Mouse (Mus musculus): Measurements from ENCODE around the gene Olfr568. TPM values are rescaled to one million over a fixed set of nuclear protein-coding genes. Genes with fewer than 3 reads are reported as not detected.

The Olfr568 gene
- total RNA-seq (2021): not detected

DNA sequence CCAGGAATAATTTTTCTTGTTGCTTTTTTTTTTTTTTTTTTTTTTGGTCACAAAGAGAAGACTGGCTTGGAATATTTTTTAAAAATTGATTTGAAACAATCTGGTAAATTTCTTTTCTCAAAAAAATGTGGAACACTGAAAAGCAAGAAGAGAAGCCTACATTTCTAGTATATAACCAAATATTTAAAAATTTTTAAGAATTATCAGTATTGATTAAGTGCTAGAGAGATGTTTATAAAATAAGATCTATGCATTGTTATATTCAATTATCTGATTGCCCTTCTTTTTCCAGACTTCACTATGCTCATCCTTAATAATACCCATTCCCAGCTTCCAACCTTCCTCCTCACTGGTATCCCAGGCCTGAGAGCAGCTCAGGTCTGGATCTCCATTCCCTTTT lies at the start of gene Olfr568:
Gene Olfr568, plus strand, starts transcription at position 301 of the 400 bp plus-strand sequence.
- DNase-seq: no peak
- intact Hi-C loops (cut with DNase I): no loop called here

GRCm38 (mm10) chr7:102855807-102856206 lies 21.1 kb upstream of the Olfr568 start:
- DNase-seq: no peak
- intact Hi-C loops (cut with DNase I): no loop called here

DNA sequence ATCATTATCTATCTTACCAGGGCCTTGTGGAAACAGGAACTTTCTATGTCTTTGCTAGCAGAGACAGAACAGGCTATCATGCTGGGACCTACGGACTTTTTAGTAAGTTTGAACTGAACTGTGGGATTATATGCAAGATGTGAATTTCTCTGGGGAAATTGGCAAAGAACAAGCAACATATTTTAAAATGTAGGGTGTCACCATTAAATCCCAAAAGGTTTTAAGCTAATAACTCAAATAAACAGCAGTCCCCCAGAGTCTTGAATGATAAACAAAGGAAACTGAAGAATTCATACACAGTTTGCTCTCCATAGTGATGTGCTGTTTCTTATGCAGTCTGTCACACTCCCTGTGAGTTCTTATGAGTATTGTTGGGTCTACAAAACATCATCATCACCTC lies 18.3 kb upstream of the Olfr568 start, which contains the start of gene Olfr566:
Gene Olfr566, minus strand, starts transcription at position 101 of the 400 bp plus-strand sequence.
- intact Hi-C loops (cut with DNase I): no loop called here
- no peak for DNase-seq

DNA sequence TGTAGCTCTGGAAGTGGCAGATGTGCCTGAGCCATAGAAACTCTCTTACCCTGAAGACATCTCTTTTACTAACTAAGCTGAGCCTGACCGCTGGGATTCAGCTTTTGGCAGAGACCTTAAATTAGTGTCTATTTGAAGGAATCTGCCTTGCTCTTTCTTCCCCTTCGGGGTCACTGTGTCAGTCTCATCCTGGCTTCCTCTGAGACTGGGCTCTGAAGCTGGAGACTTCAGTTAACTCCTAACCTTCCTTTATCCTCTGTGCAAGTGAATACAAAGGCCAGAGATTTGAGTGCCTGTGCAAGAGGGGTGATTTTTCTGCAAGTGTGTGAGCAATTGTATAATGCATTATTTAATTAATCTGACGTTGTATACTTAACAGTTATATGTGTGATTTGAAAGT lies 13.9 kb downstream of the Olfr568 start, which contains the start of gene Olfr569:
Gene Olfr569, minus strand, starts transcription at position 101 of the 400 bp plus-strand sequence.
- DNase-seq: no peak
- intact Hi-C loops (cut with DNase I): no loop called here

GRCm38 (mm10) chr7:102915261-102915660 lies 38.3 kb downstream of the Olfr568 start:
- no peak for DNase-seq
- intact Hi-C loops (cut with DNase I): loop anchor here (10.0 kb wide), 2 partner anchors 220 to 250 kb away; partner anchors contain the start of genes Olfr556 and Olfr557

GRCm38 (mm10) chr7:102916405-102916804 lies 39.5 kb downstream of the Olfr568 start:
- intact Hi-C loops (cut with DNase I): loop anchor here (10.0 kb wide), 2 partner anchors 222 to 252 kb away; partner anchors contain the start of genes Olfr556 and Olfr557

DNA sequence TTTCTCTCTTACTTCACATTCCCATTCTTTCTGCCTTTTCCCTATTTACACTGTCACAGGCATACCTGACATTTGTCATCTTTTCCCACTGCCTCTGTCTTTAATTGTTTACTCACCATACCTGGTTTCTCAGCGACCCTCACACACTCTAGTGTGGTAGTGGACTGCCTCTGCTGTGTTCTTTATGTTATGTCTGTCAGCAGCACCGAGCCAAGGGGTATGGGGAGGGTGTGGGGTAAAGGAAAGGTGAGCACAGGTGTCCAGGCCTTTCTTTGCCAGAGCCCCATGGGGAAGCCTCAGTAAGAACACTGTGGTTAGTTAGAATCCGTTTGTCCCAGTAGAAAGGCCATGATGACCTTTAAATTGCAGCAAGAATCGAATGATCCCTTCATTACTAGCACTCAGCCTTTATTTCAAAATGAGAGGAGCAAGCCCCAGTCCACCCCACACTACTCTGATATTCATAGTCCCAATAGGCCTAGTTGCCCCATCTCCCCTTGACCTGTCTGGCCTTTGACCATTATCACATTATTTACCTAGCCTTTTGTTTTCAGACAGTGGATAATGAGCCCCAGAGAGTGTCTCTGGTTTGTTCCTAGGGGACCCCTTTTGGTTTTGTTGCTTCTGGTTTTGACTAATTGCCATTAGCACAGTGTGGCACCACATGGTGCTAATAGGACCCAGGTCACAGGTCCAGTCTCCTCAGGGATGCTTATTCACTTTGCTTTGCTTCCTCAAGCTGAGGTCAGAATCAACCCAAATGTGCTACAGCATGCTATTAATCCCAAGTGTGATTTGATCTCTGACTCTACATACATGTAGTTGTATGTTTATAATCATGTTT lies 40.3 kb downstream of the Olfr568 start, which contains the start of gene Olfr571:
Gene Olfr571, minus strand, starts transcription at position 505 of the 844 bp plus-strand sequence.
- no peak for DNase-seq
- intact Hi-C loops (cut with DNase I): loop anchor here (10.0 kb wide), 2 partner anchors 222 to 252 kb away; partner anchors contain the start of genes Olfr556 and Olfr557

More at GRCm38 (mm10) chr7:102916405-102916804, 39.5 kb downstream of the Olfr568 start:
- DNase-seq: no peak

GRCm38 (mm10) chr7:102919632-102920031 lies 42.7 kb downstream of the Olfr568 start:
- intact Hi-C loops (cut with DNase I): loop anchor here (2.0 to 10.0 kb wide), 3 partner anchors 225 to 407 kb away; partner anchors contain the start of genes Olfr556 and Olfr557
- no peak for DNase-seq

GRCm38 (mm10) chr7:102924109-102924508 lies 47.2 kb downstream of the Olfr568 start, which contains the start of gene Olfr572:
Olfr572 (plus strand) TSS chr7:102924409.
- DNase-seq: no peak
- intact Hi-C loops (cut with DNase I): no loop called here

- DNase-seq: no peak
- intact Hi-C loops (cut with DNase I): no loop called here
Observed at GRCm38 (mm10) chr7:102927105-102927504, 50.2 kb downstream of the Olfr568 start.

Other genes with a start within 250 kb of the Olfr568 start
- not detected for gene Olfr554, start 238.7 kb upstream of the Olfr568 start, total RNA-seq (2021)
- not detected for gene Olfr555, start 218.3 kb upstream of the Olfr568 start, total RNA-seq (2021)
- not detected for gene Olfr556, start 212.2 kb upstream of the Olfr568 start, total RNA-seq (2021)
- gene Trim68, start 189.8 kb upstream of the Olfr568 start, total RNA-seq (2021): 1 to 10 TPM; 5.9 to 6.1 TPM
- not detected for gene Olfr557, start 181.2 kb upstream of the Olfr568 start, total RNA-seq (2021)
- under 1 TPM; 0.12 to 0.14 TPM for gene Olfr558, start 174.9 kb upstream of the Olfr568 start, total RNA-seq (2021)
- not detected for gene Olfr33, start 158.1 kb upstream of the Olfr568 start, total RNA-seq (2021)
- not detected for gene Olfr559, start 149.6 kb upstream of the Olfr568 start, total RNA-seq (2021)
- gene Olfr560, start 117.8 kb upstream of the Olfr568 start, total RNA-seq (2021): not detected
- under 1 TPM; 0.28 to 0.36 TPM for gene Olfr78, start 117.7 kb upstream of the Olfr568 start, total RNA-seq (2021)
- not detected for gene Olfr561, start 105.9 kb upstream of the Olfr568 start, total RNA-seq (2021)
- gene Olfr564, start 73.6 kb upstream of the Olfr568 start, total RNA-seq (2021): not detected
- gene Olfr566, start 18.4 kb upstream of the Olfr568 start, total RNA-seq (2021): not detected
- not detected for gene Olfr569, start 13.8 kb downstream of the Olfr568 start, total RNA-seq (2021)
- gene Olfr570, start 17.5 kb downstream of the Olfr568 start, total RNA-seq (2021): not detected
- gene Olfr571, start 40.4 kb downstream of the Olfr568 start, total RNA-seq (2021): not detected
- not detected for gene Olfr572, start 47.3 kb downstream of the Olfr568 start, total RNA-seq (2021)
- gene Olfr573-ps1, start 65.5 kb downstream of the Olfr568 start, total RNA-seq (2021): not detected
- gene Olfr574, start 71.3 kb downstream of the Olfr568 start, total RNA-seq (2021): not detected
- gene Olfr575, start 81.7 kb downstream of the Olfr568 start, total RNA-seq (2021): not detected
- not detected for gene Olfr576, start 85.5 kb downstream of the Olfr568 start, total RNA-seq (2021)
- gene Olfr577, start 98.8 kb downstream of the Olfr568 start, total RNA-seq (2021): not detected
- gene Olfr578, start 112.2 kb downstream of the Olfr568 start, total RNA-seq (2021): not detected
- gene Olfr582, start 160.9 kb downstream of the Olfr568 start, total RNA-seq (2021): not detected
- gene Olfr583, start 174.2 kb downstream of the Olfr568 start, total RNA-seq (2021): not detected
- gene Olfr584, start 204.8 kb downstream of the Olfr568 start, total RNA-seq (2021): not detected
- gene Olfr585, start 220.6 kb downstream of the Olfr568 start, total RNA-seq (2021): not detected
- not detected for gene Olfr586, start 248.5 kb downstream of the Olfr568 start, total RNA-seq (2021)